12 mouse cellular contexts compared by ENCODE assay signal in genomic region chr15:28067373-28067772, GRCm38 (mm10). TPM values are rescaled to one million over a fixed set of nuclear protein-coding genes. Genes with fewer than 3 reads are reported as not detected.
DNase-seq lines count a peak whose midpoint lies in the region; ATAC-seq and TF ChIP-seq lines count a peak whose summit lies in the region.
"Had no signal": no experiment of that assay in that cellular context is flagged by ENCODE, and none has a peak within 500 bp of the region (broad histone marks: within the 10 kb centered on the region; RNA-seq: fewer than 3 reads in every experiment).

No protein-coding gene starts in this region.

- no peaks in the 10 kb centered on the region for H3K79me2 ChIP-seq in liver, adult 2 months (ENCODE audit: control insufficient read depth, insufficient read depth, low read length)

- H3K4me2 ChIP-seq in embryonic facial prominence, embryonic 11.5 days (ENCODE audit: low read depth, low read length): no peak overlapping the region
- H3K4me2 ChIP-seq in liver, embryonic 11.5 days: no peak overlapping the region
- H3K4me2 ChIP-seq in kidney, postnatal 0 days (ENCODE audit: low read length): no peak overlapping the region
- H3K4me2 ChIP-seq: embryonic facial prominence, embryonic 12.5 days; heart, embryonic 15.5 days; liver, embryonic 13.5 days had no signal

- H3K27me3 ChIP-seq in embryonic facial prominence, embryonic 11.5 days (ENCODE audit: control insufficient read depth, insufficient read depth, low read length): 0 out of 2 replicates have a peak, but pooled peaks cover 2% of the 10 kb centered on the region
- H3K27me3 ChIP-seq in embryonic facial prominence, embryonic 10.5 days (replicated peaks; ENCODE audit: low read depth, poor library complexity, severe bottlenecking): peaks cover 17% of the 10 kb centered on the region
- H3K27me3 ChIP-seq in liver, adult 2 months (ENCODE audit: control insufficient read depth, insufficient read depth, low read length): no peaks in the 10 kb centered on the region
- 0 out of 2 replicates have a peak, but pooled peaks cover 2% of the 10 kb centered on the region for H3K27me3 ChIP-seq in liver, embryonic 11.5 days (replicated peaks; ENCODE audit: control insufficient read depth, insufficient read depth, low read length)
- no peaks in the 10 kb centered on the region for H3K27me3 ChIP-seq in kidney, postnatal 0 days (ENCODE audit: insufficient read depth, low read length)
- H3K27me3 ChIP-seq: embryonic facial prominence, embryonic 12.5 days; heart, embryonic 15.5 days had no signal

- H3K4me3 ChIP-seq in embryonic facial prominence, embryonic 11.5 days (ENCODE audit: low read depth, low read length): no peak overlapping the region
- no peak overlapping the region for H3K4me3 ChIP-seq in embryonic facial prominence, embryonic 10.5 days
- no peak overlapping the region for H3K4me3 ChIP-seq in liver, adult 2 months (ENCODE audit: insufficient read depth, low read depth, low read length)
- H3K4me3 ChIP-seq in liver, embryonic 11.5 days (ENCODE audit: low read depth, low read length): no peak overlapping the region
- no peak overlapping the region for H3K4me3 ChIP-seq in kidney, postnatal 0 days (replicated peaks; ENCODE audit: low read depth, low read length)
- H3K4me3 ChIP-seq: embryonic facial prominence, embryonic 12.5 days; heart, embryonic 15.5 days; liver, embryonic 13.5 days had no signal

- no peak for ATAC-seq in embryonic facial prominence, embryonic 11.5 days (replicated peaks; ENCODE audit: insufficient number of reproducible peaks, low FRiP score, low TSS enrichment, low read depth)
- ATAC-seq in liver, embryonic 11.5 days (replicated peaks; ENCODE audit: low FRiP score): no peak
- ATAC-seq in kidney, postnatal 0 days (replicated peaks; ENCODE audit: low FRiP score, low read depth): no peak; the same call in 1 of the 2 replicates

- TF ChIP-seq CTCF in liver, adult 2 months (IDR thresholded peaks at IDR 0.05; ENCODE audit: low read depth, low read length): no peak; the same call in 1 of the 2 replicates
- TF ChIP-seq CTCF in kidney, postnatal 0 days (IDR thresholded peaks at IDR 0.05; ENCODE audit: low read depth): peak; percentile 72

- no peaks in the 10 kb centered on the region for H3K36me3 ChIP-seq in embryonic facial prominence, embryonic 11.5 days (replicated peaks; ENCODE audit: control insufficient read depth, insufficient read depth, low read depth, low read length)
- H3K36me3 ChIP-seq in embryonic facial prominence, embryonic 10.5 days (replicated peaks): no peaks in the 10 kb centered on the region
- H3K36me3 ChIP-seq in liver, adult 2 months (ENCODE audit: control insufficient read depth, insufficient read depth, low read length): no peaks in the 10 kb centered on the region
- H3K36me3 ChIP-seq in liver, embryonic 11.5 days (ENCODE audit: control insufficient read depth, insufficient read depth, low read length): no peaks in the 10 kb centered on the region
- H3K36me3 ChIP-seq in kidney, postnatal 0 days (ENCODE audit: insufficient read depth, low read length): no peaks in the 10 kb centered on the region
- H3K36me3 ChIP-seq: embryonic facial prominence, embryonic 12.5 days; G1E; heart, embryonic 15.5 days; liver, embryonic 13.5 days had no signal

- no peak for TF ChIP-seq POLR2A in liver, adult 2 months (IDR thresholded peaks at IDR 0.05; ENCODE audit: extremely low read depth, insufficient read depth, low read length)

- peak; percentile 19 for DNase-seq in embryonic facial prominence, embryonic 11.5 days (ENCODE audit: low spot score)
- DNase-seq in embryonic facial prominence, embryonic 10.5 days (ENCODE audit: low spot score): no peak
- peak; percentile 12 for DNase-seq in liver, adult 2 months (ENCODE audit: extremely low read depth, low read depth, low spot score)
- DNase-seq in liver, embryonic 11.5 days (ENCODE audit: low spot score): no peak
- peak; percentile 69 for DNase-seq in R1 (ENCODE audit: low read depth, low spot score)
- peak; percentile 78 for DNase-seq in kidney, postnatal 0 days (ENCODE audit: low spot score)
- no peak for DNase-seq in layer of hippocampus, adult 9-10 months (ENCODE audit: low spot score)
- no peak for DNase-seq in frontal cortex, postnatal 25 days (ENCODE audit: low spot score in 2 of 2)
- DNase-seq: liver, embryonic 13.5 days had no signal

- no peaks in the 10 kb centered on the region for H3K9me3 ChIP-seq in embryonic facial prominence, embryonic 11.5 days (replicated peaks; ENCODE audit: control insufficient read depth, low read length)
- H3K9me3 ChIP-seq in embryonic facial prominence, embryonic 10.5 days: no peaks in the 10 kb centered on the region
- no peaks in the 10 kb centered on the region for H3K9me3 ChIP-seq in liver, embryonic 11.5 days (ENCODE audit: control insufficient read depth, low read length)
- H3K9me3 ChIP-seq in kidney, postnatal 0 days (replicated peaks; ENCODE audit: low read length): no peaks in the 10 kb centered on the region
- H3K9me3 ChIP-seq: embryonic facial prominence, embryonic 12.5 days; heart, embryonic 15.5 days; liver, embryonic 13.5 days had no signal

- no peak overlapping the region for H3K27ac ChIP-seq in embryonic facial prominence, embryonic 11.5 days (replicated peaks; ENCODE audit: low read depth, low read length)
- H3K27ac ChIP-seq in embryonic facial prominence, embryonic 10.5 days (replicated peaks): no peak overlapping the region
- no peak overlapping the region for H3K27ac ChIP-seq in liver, adult 2 months (replicated peaks; ENCODE audit: insufficient read depth, low read depth, low read length)
- H3K27ac ChIP-seq in liver, embryonic 11.5 days (ENCODE audit: low read depth, low read length): no peak overlapping the region
- no peak overlapping the region for H3K27ac ChIP-seq in kidney, postnatal 0 days
- H3K27ac ChIP-seq: embryonic facial prominence, embryonic 12.5 days; heart, embryonic 15.5 days; liver, embryonic 13.5 days had no signal

- no peaks in the 10 kb centered on the region for H3K4me1 ChIP-seq in embryonic facial prominence, embryonic 11.5 days (ENCODE audit: control insufficient read depth, insufficient read depth, low read length)
- H3K4me1 ChIP-seq in embryonic facial prominence, embryonic 10.5 days: 0 out of 2 replicates have a peak, but pooled peaks cover 9% of the 10 kb centered on the region
- H3K4me1 ChIP-seq in liver, adult 2 months (ENCODE audit: control insufficient read depth, insufficient read depth, low read length): peaks cover 5% of the 10 kb centered on the region
- H3K4me1 ChIP-seq in liver, embryonic 11.5 days (replicated peaks; ENCODE audit: control insufficient read depth, insufficient read depth, low read length): no peaks in the 10 kb centered on the region
- no peaks in the 10 kb centered on the region for H3K4me1 ChIP-seq in kidney, postnatal 0 days (replicated peaks; ENCODE audit: insufficient read depth, low read length)
- H3K4me1 ChIP-seq: liver, embryonic 13.5 days had no signal

- no peak overlapping the region for H3K9ac ChIP-seq in embryonic facial prominence, embryonic 11.5 days (replicated peaks; ENCODE audit: low read length)
- H3K9ac ChIP-seq in liver, adult 2 months (ENCODE audit: low read depth, low read length): no peak overlapping the region
- no peak overlapping the region for H3K9ac ChIP-seq in liver, embryonic 11.5 days (ENCODE audit: low read depth, low read length)
- no peak overlapping the region for H3K9ac ChIP-seq in kidney, postnatal 0 days (ENCODE audit: low read depth, low read length)
- H3K9ac ChIP-seq: embryonic facial prominence, embryonic 12.5 days; heart, embryonic 15.5 days; liver, embryonic 13.5 days had no signal

RNA-seq across cellular contexts. Expression of gene Trio, which starts 41.7 kb away (rescaled TPM):
- 45.4 and 47.7 TPM in 2 replicates for polyA plus RNA-seq in embryonic facial prominence, embryonic 11.5 days (2014; fragmentation: Nextera tagmentation; extraction: Ambion mirVana)
- polyA plus RNA-seq in embryonic facial prominence, embryonic 10.5 days (2016; fragmentation: Nextera tagmentation; extraction: Ambion mirVana): 24.8 and 28.8 TPM in 2 replicates
- total RNA-seq in liver, adult 2 months (2014; rRNA removed): 17.9 and 25.4 TPM in 2 replicates
- polyA plus RNA-seq in liver, adult 2 months (2012; rRNA removed): 5.8 and 10.6 TPM in 2 replicates
- 9.4 and 14.0 TPM in 2 replicates for polyA plus RNA-seq in liver, embryonic 11.5 days (2014; fragmentation: Nextera tagmentation; extraction: Ambion mirVana)
- 17.4 and 19.9 TPM in 2 replicates for polyA plus RNA-seq in kidney, postnatal 0 days (2015; fragmentation: Nextera tagmentation; extraction: Ambion mirVana)
- polyA plus RNA-seq: G1E had no signal

Comparison
In these comparisons a context has a peak if more than half of its experiments do, and no peak if none do; other contexts are left out.
1. DNase-seq: peak in embryonic facial prominence, embryonic 11.5 days (single experiment), liver, adult 2 months (single experiment), R1 (single experiment) and kidney, postnatal 0 days (single experiment); none in embryonic facial prominence, embryonic 10.5 days (single experiment), liver, embryonic 11.5 days (single experiment), layer of hippocampus, adult 9-10 months (single experiment) and frontal cortex, postnatal 25 days (0 of 2).